Mouse (Mus musculus): Measurements from ENCODE around the gene Hcrt.

GRCm38 (mm10) chr11:100811132-100811531 lies 48.4 kb upstream of the Hcrt start:
- TF ChIP-seq POLR2A (IDR thresholded peaks at IDR 0.05; ENCODE audit: low read depth, low read length) (no peak), CTCF (IDR thresholded peaks at IDR 0.05; ENCODE audit: borderline replicate concordance, insufficient read depth, low read length) (no peak)
